Mouse (Mus musculus) Patski (cell line): Measurements from ENCODE around the gene Eps8l3. TPM values are rescaled to one million over a fixed set of nuclear protein-coding genes. Genes with fewer than 3 reads are reported as not detected.

Experiments
- ATAC-seq: fragments of 100-300 bp; one replicate; pipeline ENCODE4 v1.8.0; 2021
- CTCF ChIA-PET: fragments of 350-600 bp; sonication (Branson Sonifier 250); formaldehyde crosslinking; loops from one replicate; lab custom pipeline; 2022; ENCODE audit warnings: inconsistent platforms; lab: Charles Lee
- POLR2A ChIA-PET: fragments of 350-600 bp; sonication (Branson Sonifier 250); formaldehyde crosslinking; loops from one replicate; lab custom pipeline; 2022; ENCODE audit warnings: antibody characterized with exemption, inconsistent platforms; lab: Charles Lee
- DNase-seq: peaks from one replicate; pipeline ENCODE4 v3.0.0-alpha.2; 2011; ENCODE audit warnings: low read depth, low spot score
- H3K27me3 ChIP-seq: fragments of 371-371 bp; one replicate; pipeline ENCODE4 v1.5.1; 2021
- CTCF ChIP-seq: fragments of 100-300 bp; IDR thresholded peaks from one replicate; pipeline ENCODE4 v1.5.1; 2021
- in situ Hi-C: fragments of 300-500 bp; cut with MboI; formaldehyde crosslinking; loops from 3 replicates; pipeline ENCODE4 v1.11.1; 2018; ENCODE audit warnings: low pct_unique_long_range_greater_than_20kb, mixed read lengths
- polyA plus RNA-seq: library from polyadenylated mRNA; unstranded; gene quantifications from one replicate; pipeline ENCODE4 v1.2.3, GENCODE M21; 2021

Eps8l3 gene
- polyA plus RNA-seq, 1 experiment from 2014 or later = not detected

DNA sequence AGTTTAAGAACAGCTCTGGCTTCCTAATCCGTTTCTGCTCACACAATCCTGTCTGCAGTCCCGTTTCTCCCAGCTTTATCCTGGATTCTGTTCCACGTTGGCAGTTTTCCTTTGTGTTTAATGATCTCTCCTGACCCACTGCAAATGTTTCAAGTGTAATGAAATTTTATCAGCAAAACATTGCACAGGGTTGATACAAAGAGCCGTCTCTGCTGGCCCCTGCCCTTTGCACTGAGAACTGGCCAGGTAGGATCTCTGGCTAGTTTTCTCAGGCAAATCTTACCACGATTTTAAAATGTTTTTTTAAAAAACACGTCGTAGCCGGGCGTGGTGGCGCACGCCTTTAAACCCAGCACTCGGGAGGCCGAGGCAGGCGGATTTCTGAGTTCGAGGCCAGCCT, 39.6 kb downstream of the Eps8l3 start:
- no peaks in the 10 kb centered on the region for H3K27me3 ChIP-seq
- TF ChIP-seq CTCF = no peak
- no peak for ATAC-seq
- ChIA-PET CTCF (interaction anchor here (1.0 to 8.8 kb wide), 7 partner anchors 12 to 282 kb away, joined by 3 to 108 read pairs (median 6); partner anchors contain the start of genes Gstm5 and Gstm7), POLR2A (no interaction called here)
- DNase-seq = no peak
- in situ Hi-C loops = loop anchor here (5.0 kb wide), 1 partner anchor 49 kb away; no protein-coding TSS in a partner anchor

DNA sequence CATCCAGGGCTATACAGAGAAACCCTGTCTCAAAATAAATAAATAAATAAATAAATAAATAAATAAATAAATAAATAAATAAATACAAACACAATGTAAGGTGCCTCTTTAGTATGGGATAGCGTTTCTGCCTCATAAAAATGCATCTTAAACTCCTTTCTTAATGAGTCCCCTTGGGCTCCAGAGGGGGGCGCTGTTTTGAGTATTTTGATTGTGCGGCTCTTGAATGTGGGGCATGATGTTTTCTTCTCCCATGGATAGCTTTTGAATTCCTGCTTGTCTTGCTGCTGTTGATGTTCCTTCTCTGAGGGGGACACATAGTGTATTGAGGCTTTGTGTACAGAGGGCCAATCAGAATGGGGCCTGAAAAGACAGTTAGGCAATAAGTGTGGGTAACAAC, 40.1 kb downstream of the Eps8l3 start:
- TF ChIP-seq CTCF = peak; percentile 79
- no peak for DNase-seq
- ATAC-seq = no peak
- in situ Hi-C loops = loop anchor here (5.0 kb wide), 1 partner anchor 50 kb away; no protein-coding TSS in a partner anchor
- H3K27me3 ChIP-seq = no peaks in the 10 kb centered on the region
- ChIA-PET CTCF (interaction anchor here (0.7 to 8.8 kb wide), 25 partner anchors 9 to 293 kb away, joined by 3 to 108 read pairs (median 4); partner anchors contain the start of genes Gstm5 and Gstm7), POLR2A (interaction anchor here (0.7 to 0.9 kb wide), 2 partner anchors 50 to 239 kb away, joined by 3 to 6 read pairs; no protein-coding TSS in a partner anchor)

DNA sequence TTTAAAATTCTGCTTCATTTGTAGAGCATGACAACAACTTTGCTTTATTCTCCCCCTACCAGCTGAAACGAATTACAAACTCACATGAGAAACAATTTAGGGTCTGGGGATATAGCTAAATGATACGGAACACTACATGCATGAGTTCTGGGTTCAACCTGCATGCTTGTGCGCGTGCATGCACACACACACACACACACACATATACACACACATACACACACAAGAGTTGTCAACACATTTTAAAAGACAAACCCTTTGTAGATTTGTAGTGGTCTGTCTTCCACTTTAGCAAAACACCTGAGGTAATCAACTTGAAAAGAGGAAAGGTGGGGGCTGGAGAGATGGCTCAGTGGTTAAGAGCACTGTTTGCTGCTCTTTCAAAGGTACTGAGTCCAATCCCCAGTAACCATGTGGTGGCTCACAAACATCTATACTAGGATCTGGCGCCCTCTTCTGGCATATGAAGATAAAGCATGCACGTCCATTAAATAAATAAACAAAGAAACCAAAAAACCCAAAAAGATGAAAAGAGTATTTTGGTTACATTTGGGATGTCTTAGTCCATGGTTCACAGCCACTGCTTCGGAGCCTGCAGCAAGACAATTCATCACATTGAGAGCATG, 40.9 kb downstream of the Eps8l3 start:
- ATAC-seq (no peak), DNase-seq (no peak)
- peak; percentile 86 for TF ChIP-seq CTCF
- CTCF ChIA-PET = interaction anchor here (0.7 to 8.8 kb wide), 28 partner anchors 10 to 294 kb away, joined by 3 to 108 read pairs (median 4); partner anchors contain the start of genes Gstm5 and Gstm7
- in situ Hi-C loops = loop anchor here (5.0 kb wide), 1 partner anchor 51 kb away; no protein-coding TSS in a partner anchor
- no peaks in the 10 kb centered on the region for H3K27me3 ChIP-seq
- POLR2A ChIA-PET = interaction anchor here (0.7 to 1.3 kb wide), 3 partner anchors 11 to 50 kb away, joined by 3 to 6 read pairs (median 4); no protein-coding TSS in a partner anchor

- in situ Hi-C loops = no loop called here
- ChIA-PET CTCF (interaction anchor here (1.0 to 8.8 kb wide), 6 partner anchors 8 to 228 kb away, joined by 3 to 71 read pairs (median 9); partner anchors contain the start of gene Gstm7), POLR2A (no interaction called here)
- DNase-seq (no peak), ATAC-seq (no peak)
- no peaks in the 10 kb centered on the region for H3K27me3 ChIP-seq
- TF ChIP-seq CTCF = no peak
Observed at GRCm38 (mm10) chr3:107920348-107920747, 43.3 kb downstream of the Eps8l3 start.

- CTCF ChIA-PET = interaction anchor here (0.9 to 7.9 kb wide), 5 partner anchors 8 to 61 kb away, joined by 3 to 71 read pairs (median 4); no protein-coding TSS in a partner anchor
- in situ Hi-C loops = no loop called here
- POLR2A ChIA-PET = no interaction called here
- no peak for ATAC-seq
- DNase-seq = no peak
- no peaks in the 10 kb centered on the region for H3K27me3 ChIP-seq
- no peak for TF ChIP-seq CTCF
Observed at GRCm38 (mm10) chr3:107925335-107925734, 48.3 kb downstream of the Eps8l3 start.

DNA sequence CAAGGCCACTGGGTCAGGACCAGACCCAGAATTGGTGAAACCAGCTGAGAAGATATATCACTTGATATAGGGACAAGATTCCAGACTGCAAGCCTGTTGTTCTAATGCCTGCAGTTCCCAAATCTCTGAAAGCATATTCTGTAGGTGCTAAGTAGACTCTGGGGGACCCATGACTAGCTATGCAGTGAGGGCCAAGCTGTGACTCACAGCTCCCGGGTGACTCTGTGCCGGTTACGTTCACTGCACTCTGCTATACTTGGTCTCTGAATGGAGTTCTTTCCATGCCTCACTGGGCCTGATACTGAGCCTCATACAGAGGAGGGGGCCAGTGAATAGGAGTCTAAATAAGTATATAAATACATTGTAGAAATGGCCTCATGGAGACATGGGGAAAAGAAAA, 50.8 kb downstream of the Eps8l3 start:
- ChIA-PET POLR2A (no interaction called here), CTCF (interaction anchor here (1.1 to 7.9 kb wide), 6 partner anchors 10 to 220 kb away, joined by 3 to 71 read pairs (median 4); partner anchors contain the start of gene Gstm1)
- in situ Hi-C loops = no loop called here
- H3K27me3 ChIP-seq = no peaks in the 10 kb centered on the region
- DNase-seq (peak; percentile 44), ATAC-seq (peak; percentile 44)
- no peak for TF ChIP-seq CTCF

- no peak for ATAC-seq
- ChIA-PET POLR2A (interaction anchor here (0.7 kb wide), 1 partner anchor 10 kb away, joined by 4 read pairs; no protein-coding TSS in a partner anchor), CTCF (interaction anchor here (1.4 to 7.9 kb wide), 4 partner anchors 11 to 133 kb away, joined by 3 to 71 read pairs (median 12); no protein-coding TSS in a partner anchor)
- no peak for DNase-seq
- no peak for TF ChIP-seq CTCF
- H3K27me3 ChIP-seq = no peaks in the 10 kb centered on the region
- in situ Hi-C loops = no loop called here
Observed at GRCm38 (mm10) chr3:107928691-107929090, 51.7 kb downstream of the Eps8l3 start.

GRCm38 (mm10) chr3:107929243-107929642, 52.2 kb downstream of the Eps8l3 start:
- CTCF ChIA-PET = interaction anchor here (1.4 to 7.9 kb wide), 5 partner anchors 11 to 218 kb away, joined by 3 to 71 read pairs (median 4); no protein-coding TSS in a partner anchor
- TF ChIP-seq CTCF = no peak
- in situ Hi-C loops = no loop called here
- DNase-seq (no peak), ATAC-seq (no peak)
- no peaks in the 10 kb centered on the region for H3K27me3 ChIP-seq
- POLR2A ChIA-PET = interaction anchor here (0.7 kb wide), 1 partner anchor 11 kb away, joined by 4 read pairs; no protein-coding TSS in a partner anchor

- CTCF ChIA-PET = interaction anchor here (1.2 to 7.9 kb wide), 7 partner anchors 10 to 359 kb away, joined by 3 to 71 read pairs (median 4); no protein-coding TSS in a partner anchor
Observed at GRCm38 (mm10) chr3:107929731-107930130, 52.7 kb downstream of the Eps8l3 start.

DNA sequence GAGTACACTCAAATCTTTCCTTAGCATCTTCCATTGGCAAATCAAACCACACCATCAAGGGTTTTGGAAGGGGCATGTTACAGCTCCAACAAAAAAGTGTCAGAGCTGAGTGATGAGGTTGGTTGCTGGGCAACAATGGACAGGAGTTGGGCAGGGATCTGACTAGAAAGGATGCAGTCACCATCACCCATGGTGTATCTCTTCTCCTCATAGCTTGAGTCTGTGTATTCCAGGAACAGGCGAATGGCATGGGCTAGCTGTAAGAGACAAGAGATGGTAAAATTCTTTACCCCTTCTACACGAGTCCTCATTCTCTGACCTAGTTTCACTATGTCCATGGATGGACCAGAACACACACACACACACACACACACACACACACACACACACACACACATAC, 54.1 kb downstream of the Eps8l3 start:
- ChIA-PET CTCF (interaction anchor here (0.8 to 7.9 kb wide), 14 partner anchors 9 to 157 kb away, joined by 3 to 71 read pairs (median 4); partner anchors contain the start of genes Gstm1 and Gstm6), POLR2A (interaction anchor here (0.5 to 1.0 kb wide), 4 partner anchors 9 to 128 kb away, joined by 3 to 4 read pairs (median 4); no protein-coding TSS in a partner anchor)
- DNase-seq (no peak), ATAC-seq (no peak)
- no peaks in the 10 kb centered on the region for H3K27me3 ChIP-seq
- TF ChIP-seq CTCF = no peak
- in situ Hi-C loops = no loop called here

More at GRCm38 (mm10) chr3:107929731-107930130, 52.7 kb downstream of the Eps8l3 start:
- in situ Hi-C loops = no loop called here
- no peak for DNase-seq
- POLR2A ChIA-PET = no interaction called here
- TF ChIP-seq CTCF = no peak
- no peaks in the 10 kb centered on the region for H3K27me3 ChIP-seq
- ATAC-seq = no peak
